Mouse (Mus musculus): ENCODE results near the gene Kctd7.

- TF ChIP-seq CTCF (IDR thresholded peaks at IDR 0.05; ENCODE audit: borderline replicate concordance, insufficient read depth, low read length) (no peak), POLR2A (IDR thresholded peaks at IDR 0.05; ENCODE audit: low read depth, low read length) (no peak)
These were observed 53.3 kb downstream of the Kctd7 start for GRCm38 (mm10) chr5:130197981-130198380.
